Mouse (Mus musculus) layer of hippocampus, adult 18-20 months (tissue): ENCODE results near the gene Gdap2. TPM values are rescaled to one million over a fixed set of nuclear protein-coding genes. Genes with fewer than 3 reads are reported as not detected.

ENCODE experiments used
- DNase-seq, 2 experiments: peaks; one replicate each; pipeline ENCODE4 v3.0.0; 2022; ENCODE audit warnings: low spot score in 2 of 2
- long read RNA-seq: library from polyadenylated mRNA; stranded (forward); transcript quantifications from one replicate; pipeline ENCODE4 v2.0.0, GENCODE M21; 2021
- total RNA-seq, 2 experiments: library from RNA; stranded (reverse); gene quantifications; 2 replicates each; pipeline ENCODE4 v1.2.3; 2021

The Gdap2 gene
- 10 to 100 TPM; 39.5 to 42.5 TPM for total RNA-seq
- long read RNA-seq, transcript Gdap2-201 (14 exons, 3,008 nt) = major isoform, 75 of 82 reads
- long read RNA-seq, partial matches to known transcripts = 1 of 82 reads
- long read RNA-seq, other reads (novel, unspliced or antisense) = 6 of 82 reads

DNA sequence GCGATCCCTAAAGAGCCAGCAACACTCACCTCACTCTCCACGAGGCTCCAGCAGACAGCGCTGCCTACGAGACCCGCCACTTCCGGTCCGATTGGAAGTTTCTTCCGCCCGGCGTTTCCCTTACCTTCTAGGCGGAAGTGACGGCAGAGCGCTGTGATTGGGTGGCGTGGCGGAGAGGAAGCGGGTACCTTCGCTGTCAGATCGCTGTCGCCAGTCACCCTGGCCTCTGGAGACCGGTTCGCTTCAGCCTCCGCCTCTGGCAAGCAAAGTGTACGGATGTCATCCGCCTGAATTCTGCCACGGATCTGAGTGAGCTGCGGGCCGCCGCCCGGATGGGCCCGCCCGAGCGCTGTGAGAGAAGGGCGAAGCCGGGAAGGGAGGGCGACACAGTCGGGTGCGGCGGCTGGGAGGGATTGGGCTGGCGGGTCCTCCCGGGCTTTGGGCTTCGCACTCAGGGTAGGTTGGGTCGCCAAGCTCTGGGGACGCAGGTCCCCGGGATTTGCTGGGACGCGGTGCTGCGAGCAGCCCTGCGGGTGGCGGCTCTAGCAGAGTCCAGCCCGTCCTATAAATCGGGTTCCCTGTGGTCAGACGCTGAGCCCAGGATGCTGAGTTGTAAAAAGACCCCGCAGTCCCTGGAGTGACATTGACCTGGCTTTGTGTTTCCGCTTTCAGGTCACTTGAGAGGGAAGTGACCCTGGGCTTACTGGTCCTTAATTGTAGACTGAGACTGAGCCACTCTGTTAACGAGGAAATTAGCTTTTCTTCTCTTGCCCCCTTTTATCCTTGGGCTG lies at the start of gene Gdap2, which contains the start of gene Wdr3:
Gene Gdap2, plus strand, starts transcription at position 67 of the 791 bp plus-strand sequence.
Gene Wdr3, minus strand, starts transcription at position 93 of the 791 bp plus-strand sequence.
- peak; percentile 91 to 97 for DNase-seq

DNA sequence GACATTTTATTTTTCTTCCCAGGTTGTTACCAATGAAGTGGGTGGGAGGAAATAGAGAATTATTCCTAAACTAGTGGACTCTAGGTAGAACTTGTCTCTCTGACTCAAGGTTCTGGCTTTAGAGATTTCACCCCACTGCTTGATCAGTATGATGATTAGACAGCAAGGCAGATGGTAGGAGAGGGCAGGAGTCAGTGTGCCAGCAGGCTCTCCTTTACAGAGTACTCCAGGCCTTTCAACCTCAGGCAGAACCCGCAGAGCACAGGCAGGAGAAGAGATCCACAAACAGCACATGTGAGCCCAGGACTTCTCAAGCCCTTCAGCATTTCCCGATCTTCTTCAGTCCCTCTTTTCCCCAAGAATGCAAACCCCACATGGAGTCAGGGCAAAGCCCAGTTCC lies 43.5 kb upstream of the Gdap2 start:
- DNase-seq = no peak

DNA sequence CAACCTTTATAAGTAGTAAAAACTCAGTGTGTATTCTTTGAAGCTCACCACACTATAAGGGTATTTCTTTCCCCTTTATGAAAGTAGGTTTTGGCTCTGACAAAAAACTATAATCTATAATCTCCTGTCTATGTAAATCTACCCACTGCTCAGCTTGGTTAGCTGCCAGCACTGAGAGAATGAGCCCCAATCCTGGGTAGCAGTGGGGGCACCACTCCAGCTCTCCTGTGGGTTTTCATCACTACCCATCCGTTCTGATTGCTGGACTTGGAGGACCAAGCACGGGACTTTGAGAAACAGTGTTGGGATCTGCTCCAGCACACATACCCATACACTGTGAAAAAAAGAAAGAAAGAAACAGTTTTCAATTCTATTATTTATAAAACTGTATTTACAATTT lies 40.2 kb upstream of the Gdap2 start:
- DNase-seq = no peak

GRCm38 (mm10) chr3:100122445-100122844 lies 39.7 kb upstream of the Gdap2 start:
- no peak for DNase-seq

DNA sequence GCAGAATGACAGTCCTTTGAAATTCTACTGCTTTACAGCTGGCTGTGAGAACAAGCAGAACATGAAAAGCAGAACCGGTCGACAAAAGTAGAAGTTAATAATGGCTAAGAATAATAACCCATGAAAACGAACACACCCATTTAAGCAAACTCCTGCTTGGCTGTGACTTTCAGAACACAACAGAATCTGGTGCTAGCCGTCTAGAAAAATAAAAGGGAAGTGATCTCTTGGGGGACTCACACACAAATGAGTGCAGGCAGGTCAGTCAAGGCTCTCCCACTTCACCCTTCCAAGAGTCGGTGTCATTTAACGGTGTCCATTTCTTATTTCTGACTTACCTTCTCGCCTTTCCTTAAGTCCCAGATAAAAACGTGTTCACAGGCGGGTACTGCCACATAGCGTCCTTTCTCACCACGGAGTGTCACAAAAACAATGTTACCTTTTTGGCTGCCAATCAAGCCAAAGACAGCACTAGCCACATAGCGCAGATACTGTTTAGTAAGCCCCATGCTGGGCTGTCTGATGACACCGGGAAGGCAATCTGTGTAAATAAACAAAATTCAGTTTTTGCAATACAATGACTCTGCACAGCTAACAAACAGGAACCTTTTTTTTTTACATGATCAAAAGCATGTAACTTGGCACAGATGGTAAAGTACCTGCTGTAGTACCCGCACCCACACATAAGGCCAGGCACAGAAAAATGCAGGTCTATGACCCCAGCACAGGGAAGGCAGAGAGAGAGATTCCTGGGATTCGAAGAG lies 1.3 kb upstream of the Gdap2 start:
- no peak for DNase-seq

DNA sequence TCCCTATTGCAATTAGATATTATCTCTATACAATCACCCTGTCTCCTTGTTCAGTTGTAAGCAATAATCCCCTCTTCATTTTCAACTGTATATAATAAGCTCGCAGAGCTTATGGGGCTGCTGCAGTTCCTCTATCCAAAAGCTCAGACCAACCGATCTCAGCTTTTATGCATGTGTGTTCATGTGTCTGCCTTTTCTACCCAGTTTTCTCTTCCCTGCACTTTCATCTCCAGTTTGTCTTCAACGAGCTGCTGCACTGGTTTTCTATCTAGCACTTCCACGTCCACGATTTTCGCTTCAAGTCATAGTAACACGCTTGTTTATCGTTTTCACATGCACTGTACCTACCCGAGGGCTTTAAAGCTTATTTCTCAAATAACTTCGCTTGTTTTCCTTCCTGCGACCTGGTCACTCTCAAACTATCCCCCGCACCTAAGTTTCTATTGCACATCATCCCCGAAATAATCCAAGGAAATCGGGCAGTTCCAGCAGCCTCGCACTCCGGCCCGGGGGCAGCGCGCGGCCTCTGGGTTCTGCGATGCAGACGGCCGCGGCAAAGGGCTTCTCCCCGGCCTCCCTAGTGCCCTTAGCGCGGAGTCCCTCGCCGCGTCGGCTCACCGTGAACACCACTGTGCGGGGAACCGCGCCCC lies 391 bp upstream of the Gdap2 start:
- no peak for DNase-seq

DNA sequence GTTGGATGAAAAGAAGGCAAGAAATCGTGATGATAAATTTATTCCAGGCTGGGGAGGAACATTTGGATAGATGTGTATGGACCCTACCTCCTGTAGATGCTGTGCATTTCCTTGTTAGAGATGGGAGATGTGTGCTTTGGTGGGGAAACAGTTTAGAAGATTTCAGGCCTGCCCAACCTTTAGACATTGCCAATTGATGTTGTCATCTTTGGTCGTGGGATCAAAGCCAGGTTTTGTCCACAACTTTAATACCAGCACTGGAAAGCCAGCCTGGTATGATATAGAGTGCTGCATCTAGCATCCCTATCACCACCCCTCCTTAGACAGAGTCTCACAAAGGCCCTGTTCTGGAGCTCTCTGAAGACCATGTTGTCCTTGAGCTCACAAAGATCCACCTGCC lies 1.4 kb downstream of the Gdap2 start:
- no peak for DNase-seq

DNA sequence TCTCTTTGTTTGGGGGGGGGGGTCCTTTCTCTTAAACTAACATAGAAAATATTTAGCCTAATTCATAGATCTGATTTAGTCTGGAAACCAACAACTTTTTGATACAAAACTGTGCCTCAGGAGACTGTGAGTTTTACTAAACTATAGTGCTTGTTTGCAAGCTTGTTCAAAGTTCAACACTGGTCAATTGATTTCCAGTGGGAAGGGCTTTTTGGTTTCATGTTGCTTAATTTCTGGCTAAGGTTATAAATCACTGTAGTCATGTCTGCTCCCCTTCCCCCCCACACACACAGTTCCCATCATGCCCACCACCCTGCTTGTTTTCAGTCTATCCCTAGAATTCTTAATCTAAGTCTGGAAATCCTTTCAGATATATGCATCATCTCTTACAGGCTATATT lies 2.8 kb downstream of the Gdap2 start:
- DNase-seq = no peak

GRCm38 (mm10) chr3:100176031-100176430 lies 13.8 kb downstream of the Gdap2 start:
- no peak for DNase-seq

GRCm38 (mm10) chr3:100180471-100180870 lies 18.3 kb downstream of the Gdap2 start:
- DNase-seq = no peak

GRCm38 (mm10) chr3:100189444-100189843 lies 27.3 kb downstream of the Gdap2 start:
- peak; percentile 69 to 93 for DNase-seq

DNA sequence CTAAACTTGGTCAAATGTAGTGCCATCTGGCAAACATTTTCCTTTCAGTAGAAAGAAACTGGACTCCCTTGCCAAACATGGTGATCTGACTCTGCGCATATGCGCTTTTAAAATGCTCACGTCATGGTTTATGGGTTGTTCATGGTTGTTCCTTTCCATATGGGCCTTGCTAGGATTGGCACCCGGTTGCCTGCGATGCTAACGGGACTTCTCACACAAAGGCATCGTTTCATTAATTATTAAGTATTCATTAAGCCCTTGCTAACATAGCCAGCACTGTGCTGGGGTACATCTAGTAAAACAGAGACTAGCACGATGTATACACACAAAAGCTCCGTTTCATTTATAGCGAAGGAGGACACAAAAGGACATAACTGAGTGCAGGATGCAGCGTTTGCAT lies 27.7 kb downstream of the Gdap2 start:
- no peak for DNase-seq

DNA sequence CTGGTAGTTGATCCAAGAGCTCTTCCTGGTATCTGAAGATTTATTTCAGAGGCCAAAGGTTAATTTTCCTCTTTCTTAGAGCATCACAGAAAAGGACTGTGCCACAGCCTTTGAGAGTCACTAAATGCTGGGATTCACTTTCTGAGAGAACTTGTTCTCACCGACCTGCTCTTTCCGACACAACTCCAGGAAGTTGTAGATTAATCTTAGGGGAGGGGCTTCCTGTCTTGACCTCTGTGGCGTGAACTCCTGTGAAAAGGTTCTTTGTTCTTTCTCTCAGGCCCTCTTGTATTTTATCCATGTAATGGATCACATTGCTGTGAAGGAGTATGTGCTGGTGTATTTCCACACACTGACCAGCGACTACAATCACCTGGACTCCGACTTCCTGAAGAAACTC lies 32.0 kb downstream of the Gdap2 start:
- DNase-seq = no peak

DNA sequence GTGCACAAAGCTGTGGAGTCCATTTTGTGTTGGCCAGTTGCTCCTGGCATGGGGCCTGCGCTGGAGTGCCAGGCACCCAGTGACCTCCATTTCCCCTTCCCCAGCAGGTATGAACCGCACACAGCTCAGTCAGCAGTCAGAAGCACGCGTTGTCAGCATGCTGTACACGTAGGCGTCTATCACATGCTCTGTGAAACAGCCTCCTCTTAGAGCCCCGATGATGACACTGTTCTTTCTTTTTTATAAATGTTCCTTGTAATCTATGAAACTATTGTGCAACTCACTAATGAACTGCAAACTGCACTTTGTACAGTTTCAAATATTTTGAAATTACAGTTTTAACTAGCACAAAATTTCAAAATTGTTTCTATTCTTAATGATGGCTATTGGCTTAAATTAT lies 39.4 kb downstream of the Gdap2 start:
- DNase-seq = peak; percentile 30 to 79

DNA sequence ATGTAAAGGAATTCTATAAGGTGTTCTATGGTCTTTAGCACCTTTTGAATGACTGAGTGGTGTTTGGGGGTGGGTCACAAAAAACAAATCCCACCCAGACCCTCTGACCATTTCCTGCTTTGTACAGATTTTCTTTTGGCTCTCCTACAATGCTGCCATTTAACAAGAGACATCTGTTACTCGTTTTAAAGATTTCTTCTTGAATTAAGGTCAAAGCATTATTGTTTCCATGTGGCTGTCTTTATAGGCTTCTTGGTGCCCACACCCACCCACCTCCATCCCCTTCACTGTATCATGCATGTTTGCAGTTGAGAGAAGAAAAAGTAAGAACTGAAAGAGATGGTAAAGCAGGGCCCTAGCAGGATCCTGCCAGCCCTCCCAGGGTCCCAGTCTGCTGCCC lies 44.8 kb downstream of the Gdap2 start:
- DNase-seq = no peak

GRCm38 (mm10) chr3:100215469-100215868 lies 53.3 kb downstream of the Gdap2 start:
- no peak for DNase-seq

DNA sequence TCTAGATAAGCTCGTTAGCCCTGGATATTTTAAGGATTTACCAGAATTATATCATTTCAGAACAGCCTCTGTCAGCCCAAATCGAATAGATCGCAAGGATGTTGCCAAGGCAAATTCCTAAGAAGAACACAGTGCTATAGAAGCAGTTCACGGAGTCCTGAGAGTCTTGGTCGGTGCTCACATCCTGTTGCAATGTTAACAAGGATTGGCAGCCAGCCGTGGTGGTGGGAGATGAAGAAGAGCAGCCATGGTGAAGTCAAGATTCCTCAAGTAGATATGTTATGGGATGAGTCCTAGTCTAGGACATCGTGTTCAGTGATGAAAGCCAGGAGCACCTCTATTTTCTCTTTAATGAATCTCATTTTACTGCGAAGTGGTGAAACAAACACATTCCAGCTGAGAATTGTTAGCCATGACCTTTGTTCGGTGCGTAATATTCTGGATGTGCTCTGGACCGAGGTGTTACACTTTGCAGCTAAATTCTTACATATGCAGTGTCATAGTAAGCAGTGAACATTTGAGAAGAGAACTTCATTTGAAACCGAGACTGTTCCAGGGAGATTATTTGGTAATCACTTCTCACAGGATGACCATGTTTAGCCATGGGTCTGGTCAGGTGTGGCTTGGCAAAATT lies 63.3 kb downstream of the Gdap2 start:
- no peak for DNase-seq

- DNase-seq = no peak
Observed at GRCm38 (mm10) chr3:100227509-100227908, 65.3 kb downstream of the Gdap2 start.

DNA sequence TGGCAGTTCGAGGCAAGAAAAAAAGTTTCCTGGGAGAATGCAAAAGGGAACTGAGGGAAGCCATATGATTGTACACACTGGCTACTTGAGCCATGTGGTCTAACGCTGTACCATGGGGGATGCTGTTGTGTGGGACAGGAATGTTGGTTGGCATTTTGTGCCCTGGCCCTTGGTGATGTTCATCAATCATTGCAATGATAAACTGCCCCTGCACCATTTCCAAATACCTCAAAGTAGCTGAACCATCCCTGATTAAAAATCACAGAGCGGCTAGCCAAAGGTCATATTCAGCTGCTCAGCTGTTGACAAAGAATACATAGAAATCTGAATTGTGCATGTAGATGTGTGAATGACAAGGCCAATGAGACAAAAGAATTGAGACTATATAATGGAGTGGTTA lies 66.8 kb downstream of the Gdap2 start:
- DNase-seq = no peak

DNA sequence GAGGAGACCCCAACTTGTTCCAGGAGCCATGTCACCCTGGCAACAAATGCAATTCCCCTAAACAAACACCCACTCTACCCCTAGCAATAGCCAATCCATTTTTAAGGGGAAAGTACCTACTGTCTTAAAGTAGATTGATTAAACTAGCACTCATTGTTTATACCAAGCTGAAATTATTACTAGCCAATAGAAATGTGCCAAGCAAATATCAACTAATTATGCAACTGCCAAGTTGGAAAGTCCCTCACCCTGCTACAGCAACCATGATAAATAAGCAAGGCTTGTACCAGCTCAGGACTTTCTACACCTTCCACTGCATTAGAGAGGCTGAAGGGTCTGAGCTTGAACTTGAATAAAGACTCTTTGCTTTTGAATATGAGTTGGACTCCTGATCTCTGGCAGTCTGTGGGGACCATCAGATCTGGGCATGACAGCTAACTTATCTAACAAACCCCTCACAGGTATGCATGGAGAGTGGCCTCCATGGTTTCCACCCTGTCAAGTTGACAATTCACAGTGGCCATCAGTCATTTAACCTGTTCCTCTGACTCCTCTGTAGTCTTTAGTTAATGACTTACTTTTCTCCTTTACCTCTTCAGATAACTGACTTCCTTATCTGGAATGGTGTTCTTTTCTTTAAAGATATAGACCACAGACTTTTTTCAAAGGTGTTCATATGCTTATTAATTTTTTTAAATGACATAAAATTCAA lies 74.7 kb downstream of the Gdap2 start:
- no peak for DNase-seq

GRCm38 (mm10) chr3:100242230-100242629 lies 80.0 kb downstream of the Gdap2 start:
- DNase-seq = no peak
